Mouse (Mus musculus) hindbrain, embryonic 14.5 days (tissue): ENCODE results near the gene Fgf8. TPM values are rescaled to one million over a fixed set of nuclear protein-coding genes. Genes with fewer than 3 reads are reported as not detected.

Source experiments
- ATAC-seq: fragments of 200-750 bp; cut with Nextera tagmentation; 2 replicates; pipeline ENCODE4 v1.8.0; 2017; ENCODE audit warnings: moderate number of reproducible peaks, mild to moderate bottlenecking, moderate TSS enrichment, moderate library complexity; ENCODE audit not compliant: low FRiP score
- DNase-seq: peaks from one replicate; pipeline ENCODE4 v3.0.0-alpha.2; 2015; ENCODE audit warnings: low spot score
- H3K27ac ChIP-seq: fragments of 300-500 bp; sonication (generic); 2 replicates; pipeline ENCODE4 v1.5.1; 2014; ENCODE audit warnings: mild to moderate bottlenecking, moderate library complexity
- H3K27me3 ChIP-seq: fragments of 300-500 bp; sonication (generic); 2 replicates; pipeline ENCODE4 v1.6.1; 2014; ENCODE audit warnings: mild to moderate bottlenecking, low read length, mixed read lengths; ENCODE audit not compliant: control insufficient read depth, insufficient read depth
- H3K36me3 ChIP-seq: fragments of 300-500 bp; sonication (generic); replicated peaks from 2 replicates; pipeline ENCODE4 v1.6.1; 2014; ENCODE audit not compliant: control insufficient read depth, insufficient read depth
- H3K4me1 ChIP-seq: fragments of 300-500 bp; sonication (generic); replicated peaks from 2 replicates; pipeline ENCODE4 v1.6.1; 2014; ENCODE audit warnings: antibody characterized with exemption, low read length, mixed read lengths; ENCODE audit not compliant: control insufficient read depth, insufficient read depth
- H3K4me2 ChIP-seq: fragments of 300-500 bp; sonication (generic); replicated peaks from 2 replicates; pipeline ENCODE4 v1.6.1; 2014; ENCODE audit warnings: mild to moderate bottlenecking, moderate library complexity
- H3K4me3 ChIP-seq: fragments of 300-500 bp; sonication (generic); replicated peaks from 2 replicates; pipeline ENCODE4 v1.5.1; 2014; ENCODE audit warnings: mild to moderate bottlenecking, low read length
- H3K9ac ChIP-seq: fragments of 300-500 bp; sonication (generic); 2 replicates; pipeline ENCODE4 v1.6.1; 2014
- H3K9me3 ChIP-seq: fragments of 300-500 bp; sonication (generic); 2 replicates; pipeline ENCODE4 v1.6.1; 2016; ENCODE audit warnings: low read length; ENCODE audit not compliant: control insufficient read depth
- WGBS: fragments of 180-500 bp; shearing (Covaris S2); extraction: QIAGEN DNeasy Blood & Tissue Kit; methylation state at CpG from one replicate; pipeline ENCODE4 v1.1.7; 2014; 5-methylcytosine and 5-hydroxymethylcytosine counted together
- polyA plus RNA-seq: library from polyadenylated mRNA; unstranded; fragments of >200 nt; fragmentation: Nextera tagmentation; extraction: Ambion mirVana; gene quantifications from 2 replicates; pipeline ENCODE4 v1.2.1, GENCODE M21; 2014

Fgf8 gene
- polyA plus RNA-seq, 1 experiment from 2014 or later: 0.19 TPM

DNA sequence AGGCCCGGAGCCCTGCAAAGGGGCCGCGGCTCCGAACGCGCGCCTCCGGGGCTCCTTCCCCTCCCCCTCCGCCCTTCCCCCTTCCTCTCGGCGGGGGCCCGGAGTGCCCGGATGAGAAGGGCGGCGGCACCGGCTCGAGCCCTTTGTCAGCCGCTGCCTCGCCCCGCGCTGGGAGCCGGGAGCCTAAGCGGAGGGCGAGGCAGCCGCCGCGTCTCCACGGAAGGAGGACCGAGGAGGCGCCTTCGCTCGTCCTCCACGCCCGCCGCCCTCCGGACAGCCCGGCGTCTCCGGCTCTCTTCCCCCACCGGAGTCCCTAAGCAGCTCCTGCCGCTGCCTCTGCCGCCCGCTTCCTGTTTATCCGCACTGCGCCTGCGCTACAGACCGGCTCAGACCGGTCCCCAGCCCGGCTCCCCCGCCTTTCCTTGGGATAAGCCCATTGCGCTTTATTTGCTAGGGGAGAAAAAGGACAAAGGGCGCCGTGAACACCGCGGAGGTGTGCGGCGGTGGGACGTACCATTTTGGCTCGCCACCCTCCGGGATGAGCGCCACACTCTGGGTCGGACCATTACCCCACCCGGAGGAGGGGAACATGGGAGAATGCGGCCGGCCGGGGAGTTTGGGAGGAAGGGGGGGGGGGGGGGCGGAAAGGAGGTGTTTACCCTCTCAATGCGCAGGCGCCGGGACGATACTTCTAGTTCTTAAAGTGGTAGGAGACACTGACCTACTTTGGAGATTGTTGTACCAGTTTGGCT, 40.6 kb upstream of the Fgf8 start, which contains the start of gene Mgea5:
Mgea5 (minus strand) TSS at position 657 of the 752 bp plus-strand sequence.
- WGBS: under 1% methylated on average over 53 of the region's 71 CpGs
- H3K4me2 ChIP-seq: peak within 1 kb of the TSS; percentile 85
- ATAC-seq: peak; percentile 98
- peak within 1 kb of the TSS; percentile 100 for H3K4me3 ChIP-seq
- DNase-seq: peak; percentile 98
- no peaks in the 10 kb centered on the region for H3K27me3 ChIP-seq
- H3K27ac ChIP-seq: peak within 1 kb of the TSS; percentile 98
- peaks cover 34% of the 10 kb centered on the region for H3K4me1 ChIP-seq
- peak within 1 kb of the TSS; percentile 98 for H3K9ac ChIP-seq
- H3K9me3 ChIP-seq: no peaks in the 10 kb centered on the region
- peaks cover 27% of the 10 kb centered on the region for H3K36me3 ChIP-seq

DNA sequence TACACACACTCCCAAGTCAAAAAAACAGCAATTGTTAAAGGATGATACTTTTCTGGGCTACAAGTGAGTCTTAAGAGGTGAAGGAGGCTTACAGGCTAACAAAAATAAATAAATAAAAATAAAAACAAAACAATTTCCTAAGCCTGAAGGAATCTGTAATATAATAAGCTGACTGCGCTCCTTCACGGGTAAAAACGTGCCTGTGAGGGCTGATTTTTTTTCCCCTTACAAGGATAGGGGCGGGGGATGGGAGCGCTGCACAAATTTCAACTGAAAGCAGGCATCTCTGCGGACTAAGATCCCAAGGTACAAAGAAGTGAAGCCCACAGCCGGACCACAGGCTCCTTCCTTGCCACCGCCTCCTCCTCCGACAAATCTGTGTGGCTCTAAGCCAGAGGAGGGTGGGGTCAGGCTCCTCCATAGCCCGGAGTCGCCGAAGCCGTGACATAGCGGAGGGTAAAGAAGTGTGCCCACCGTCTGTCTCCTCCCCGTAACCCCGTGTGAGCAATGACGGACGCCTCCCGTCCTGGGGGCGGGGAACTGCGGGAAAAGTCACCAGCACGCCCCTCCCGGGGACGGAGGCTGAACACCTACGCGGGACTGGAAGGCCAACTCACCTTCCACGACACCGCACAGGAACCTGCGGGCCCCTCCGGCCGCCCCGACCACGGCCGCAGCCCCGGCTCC, 39.7 kb upstream of the Fgf8 start:
- WGBS: 2% methylated on average over 36 of the region's 36 CpGs
- Histone ChIP-seq H3K27me3 (no peaks in the 10 kb centered on the region), H3K9me3 (no peaks in the 10 kb centered on the region), H3K4me2 (peak overlapping the region; percentile 85), H3K36me3 (peaks cover 36% of the 10 kb centered on the region), H3K27ac (peak overlapping the region; percentile 98), H3K4me3 (peak overlapping the region; percentile 100), H3K4me1 (peaks cover 34% of the 10 kb centered on the region), H3K9ac (peak overlapping the region; percentile 98)
- DNase-seq (peak; percentile 69), ATAC-seq (peak; percentile 46)

DNA sequence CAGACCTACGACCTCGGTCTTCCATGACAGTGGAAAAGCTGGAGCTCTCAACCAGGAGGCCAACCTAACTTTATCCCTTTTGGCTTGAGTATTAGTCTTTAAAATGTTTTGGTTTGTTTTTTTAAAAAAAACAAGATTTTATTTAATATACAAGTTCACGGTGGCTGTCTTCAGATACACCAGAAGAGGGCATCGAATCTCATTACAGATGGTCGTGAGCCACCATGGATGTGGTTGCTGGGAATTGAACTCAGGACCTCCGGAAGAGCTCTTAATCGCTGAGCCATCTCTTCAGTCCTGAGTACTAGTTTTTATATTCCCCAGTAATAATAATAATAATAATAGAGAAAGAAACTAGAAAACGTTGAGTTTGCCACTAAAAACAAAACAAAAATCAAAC, 39.0 kb upstream of the Fgf8 start:
- Histone ChIP-seq H3K4me1 (peaks cover 34% of the 10 kb centered on the region), H3K36me3 (peaks cover 44% of the 10 kb centered on the region), H3K4me3 (peak overlapping the region; percentile 100), H3K27me3 (no peaks in the 10 kb centered on the region), H3K4me2 (peak overlapping the region; percentile 85), H3K9ac (peak overlapping the region; percentile 98; the same call in 1 of the 2 replicates), H3K27ac (no peak overlapping the region), H3K9me3 (no peaks in the 10 kb centered on the region)
- DNase-seq (no peak), ATAC-seq (no peak)
- 57% methylated on average over 8 of the region's 8 CpGs for WGBS

DNA sequence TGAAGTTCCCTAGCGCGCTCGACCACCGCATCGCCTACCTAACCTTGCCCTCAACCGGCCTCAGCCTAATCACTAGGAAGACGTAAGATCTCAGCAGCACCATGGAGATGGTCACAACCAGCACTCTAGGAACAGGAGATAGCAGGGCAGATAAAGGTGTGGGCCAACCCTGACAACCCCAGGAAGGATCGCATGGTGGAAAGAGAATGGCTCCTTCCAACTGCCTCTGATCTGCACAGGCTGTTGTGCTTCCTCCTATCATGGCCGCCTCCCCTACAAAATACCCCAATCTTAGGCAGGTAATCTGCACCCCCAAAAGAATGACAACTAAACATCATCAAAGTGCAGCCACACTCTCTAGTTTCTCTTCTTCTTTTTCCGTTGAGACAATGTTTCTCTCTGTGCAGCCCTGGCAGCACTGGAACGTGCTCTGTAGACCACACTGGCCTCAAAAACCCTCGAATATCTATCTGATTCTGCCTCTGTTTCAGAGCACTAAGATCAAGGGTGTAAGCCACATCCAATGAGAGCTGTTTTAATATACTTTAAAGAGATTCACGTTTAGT, 37.7 kb upstream of the Fgf8 start:
- no peak overlapping the region for H3K4me3 ChIP-seq
- no peaks in the 10 kb centered on the region for H3K27me3 ChIP-seq
- no peaks in the 10 kb centered on the region for H3K9me3 ChIP-seq
- 90% methylated on average over 13 of the region's 13 CpGs for WGBS
- H3K27ac ChIP-seq: no peak overlapping the region
- DNase-seq (no peak), ATAC-seq (no peak)
- H3K9ac ChIP-seq: no peak overlapping the region; the same call in 1 of the 2 replicates
- peaks cover 56% of the 10 kb centered on the region for H3K36me3 ChIP-seq
- peaks cover 34% of the 10 kb centered on the region for H3K4me1 ChIP-seq
- peak overlapping the region; percentile 85 for H3K4me2 ChIP-seq

DNA sequence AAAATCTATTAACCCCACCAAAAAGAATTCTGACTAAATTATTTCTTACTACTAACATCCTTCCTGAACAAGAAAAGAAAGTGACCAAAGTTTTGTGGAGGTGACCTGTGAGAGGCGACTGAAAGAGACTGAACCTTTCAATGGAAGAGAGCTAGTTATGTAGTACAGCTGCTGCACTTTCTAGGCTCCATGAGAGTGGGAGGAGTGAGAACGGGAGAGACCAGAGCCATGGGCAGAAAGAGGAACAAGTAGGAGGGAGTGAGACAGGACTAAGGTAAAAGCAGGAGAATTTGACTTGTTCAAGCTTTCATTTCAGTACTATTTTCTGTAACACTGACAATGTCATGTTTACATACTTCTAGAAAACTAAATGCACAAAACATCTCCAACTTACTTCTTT, 32.8 kb upstream of the Fgf8 start:
- Histone ChIP-seq H3K36me3 (peaks cover 98% of the 10 kb centered on the region), H3K9ac (no peak overlapping the region), H3K27ac (no peak overlapping the region), H3K27me3 (no peaks in the 10 kb centered on the region), H3K4me1 (peaks cover 13% of the 10 kb centered on the region), H3K9me3 (no peaks in the 10 kb centered on the region), H3K4me3 (no peak overlapping the region), H3K4me2 (no peak overlapping the region)
- no peak for DNase-seq
- WGBS: 85% methylated on average over 2 of the region's 2 CpGs
- ATAC-seq: no peak

DNA sequence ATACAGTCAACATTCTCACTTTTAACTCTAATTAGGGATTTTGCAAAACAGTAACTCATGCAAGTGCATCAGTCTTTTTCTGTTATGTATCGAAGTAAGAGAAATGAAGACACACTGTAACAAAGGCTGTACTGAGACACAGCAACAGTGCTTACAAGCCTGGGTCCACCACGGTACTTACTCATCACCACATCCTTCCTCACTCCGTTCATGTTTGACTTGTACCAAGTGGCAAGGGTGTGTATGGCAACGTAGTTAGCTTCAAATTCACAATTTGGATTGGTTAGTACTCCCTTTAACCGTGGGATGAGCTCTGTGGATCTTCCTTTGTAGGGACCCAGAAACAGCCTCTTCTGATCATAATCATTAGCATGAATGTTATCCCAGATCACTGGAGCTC, 28.8 kb upstream of the Fgf8 start:
- no peak overlapping the region for H3K4me3 ChIP-seq
- H3K4me2 ChIP-seq: no peak overlapping the region
- DNase-seq: no peak
- no peak overlapping the region for H3K9ac ChIP-seq
- ATAC-seq: no peak
- no peaks in the 10 kb centered on the region for H3K27me3 ChIP-seq
- no peaks in the 10 kb centered on the region for H3K9me3 ChIP-seq
- H3K27ac ChIP-seq: no peak overlapping the region
- 93% methylated on average over 5 of the region's 5 CpGs for WGBS
- no peaks in the 10 kb centered on the region for H3K4me1 ChIP-seq
- H3K36me3 ChIP-seq: peaks cover 99% of the 10 kb centered on the region

DNA sequence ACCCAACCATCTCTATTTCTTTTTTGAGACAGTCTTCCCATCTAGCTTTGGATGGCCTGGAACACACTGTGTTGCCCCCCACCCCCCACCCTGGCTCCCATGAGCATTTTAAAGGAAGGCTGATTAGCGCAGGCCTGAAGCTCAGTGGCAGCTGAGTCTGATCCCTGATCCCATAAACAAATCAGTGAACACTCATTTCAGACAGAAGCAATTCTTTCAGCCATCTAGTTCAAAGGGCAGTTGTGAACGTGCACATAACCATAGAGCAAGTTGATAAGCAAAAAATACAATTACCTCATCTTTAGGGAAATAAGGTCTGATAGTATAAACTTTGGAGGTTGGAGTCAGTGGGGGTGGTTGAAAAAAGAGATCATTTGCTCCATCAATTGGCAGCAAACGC, 18.1 kb upstream of the Fgf8 start:
- H3K4me2 ChIP-seq: no peak overlapping the region
- H3K4me1 ChIP-seq: no peaks in the 10 kb centered on the region
- no peak overlapping the region for H3K4me3 ChIP-seq
- no peak overlapping the region for H3K27ac ChIP-seq
- H3K27me3 ChIP-seq: no peaks in the 10 kb centered on the region
- no peak for ATAC-seq
- WGBS: 91% methylated on average over 3 of the region's 3 CpGs
- peaks cover 95% of the 10 kb centered on the region for H3K36me3 ChIP-seq
- no peak for DNase-seq
- H3K9ac ChIP-seq: no peak overlapping the region
- H3K9me3 ChIP-seq: no peaks in the 10 kb centered on the region

DNA sequence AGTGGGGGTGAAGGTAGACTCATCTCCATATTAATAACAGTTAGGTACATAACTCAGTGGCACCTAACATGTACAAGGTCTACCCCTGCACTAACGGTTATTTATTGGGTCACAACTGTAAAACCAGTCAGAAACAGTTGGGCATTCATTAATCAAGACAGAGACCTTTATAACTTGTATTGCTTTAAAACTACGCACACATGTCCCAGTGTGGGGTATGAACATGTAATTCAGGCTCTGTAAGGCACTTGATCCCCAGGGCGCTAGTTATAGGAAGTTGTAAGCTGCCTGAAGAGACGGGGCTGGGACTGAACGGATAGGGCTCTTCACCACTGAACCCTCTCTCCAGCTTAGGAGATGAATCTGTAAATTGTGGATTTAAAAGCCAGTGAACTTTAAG, 16.0 kb upstream of the Fgf8 start:
- Histone ChIP-seq H3K4me2 (no peak overlapping the region), H3K4me3 (no peak overlapping the region), H3K9me3 (no peaks in the 10 kb centered on the region), H3K36me3 (peaks cover 95% of the 10 kb centered on the region), H3K9ac (no peak overlapping the region), H3K4me1 (no peaks in the 10 kb centered on the region), H3K27ac (no peak overlapping the region), H3K27me3 (no peaks in the 10 kb centered on the region)
- ATAC-seq: no peak
- no peak for DNase-seq
- 95% methylated on average over 5 of the region's 5 CpGs for WGBS

DNA sequence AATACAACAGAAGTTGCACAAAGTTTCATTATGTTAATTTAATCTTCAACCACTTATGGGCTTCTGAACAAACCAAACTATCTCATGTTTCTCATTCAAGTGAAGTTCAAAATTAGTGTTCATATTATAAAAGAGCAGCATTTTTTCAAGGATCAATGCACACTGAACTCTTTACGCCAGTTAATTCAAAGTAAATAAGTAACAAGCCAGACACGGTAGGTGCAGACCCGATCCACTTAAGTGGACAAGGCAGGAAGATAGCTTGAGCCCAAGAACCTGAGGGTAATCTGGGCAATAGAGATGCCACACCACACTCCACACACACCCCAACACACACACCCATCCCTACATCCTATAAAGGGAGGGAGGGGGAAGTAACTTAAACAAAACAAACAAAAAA, 10.8 kb upstream of the Fgf8 start:
- H3K9me3 ChIP-seq: no peaks in the 10 kb centered on the region
- peaks cover 3% of the 10 kb centered on the region for H3K4me1 ChIP-seq
- no peak overlapping the region for H3K27ac ChIP-seq
- DNase-seq (no peak), ATAC-seq (no peak)
- no peaks in the 10 kb centered on the region for H3K27me3 ChIP-seq
- 87% methylated on average over 3 of the region's 3 CpGs for WGBS
- H3K4me2 ChIP-seq: no peak overlapping the region
- no peak overlapping the region for H3K4me3 ChIP-seq
- peaks cover 75% of the 10 kb centered on the region for H3K36me3 ChIP-seq
- H3K9ac ChIP-seq: no peak overlapping the region
